8 mouse cellular contexts compared by ENCODE assay signal in the genomic region with DNA sequence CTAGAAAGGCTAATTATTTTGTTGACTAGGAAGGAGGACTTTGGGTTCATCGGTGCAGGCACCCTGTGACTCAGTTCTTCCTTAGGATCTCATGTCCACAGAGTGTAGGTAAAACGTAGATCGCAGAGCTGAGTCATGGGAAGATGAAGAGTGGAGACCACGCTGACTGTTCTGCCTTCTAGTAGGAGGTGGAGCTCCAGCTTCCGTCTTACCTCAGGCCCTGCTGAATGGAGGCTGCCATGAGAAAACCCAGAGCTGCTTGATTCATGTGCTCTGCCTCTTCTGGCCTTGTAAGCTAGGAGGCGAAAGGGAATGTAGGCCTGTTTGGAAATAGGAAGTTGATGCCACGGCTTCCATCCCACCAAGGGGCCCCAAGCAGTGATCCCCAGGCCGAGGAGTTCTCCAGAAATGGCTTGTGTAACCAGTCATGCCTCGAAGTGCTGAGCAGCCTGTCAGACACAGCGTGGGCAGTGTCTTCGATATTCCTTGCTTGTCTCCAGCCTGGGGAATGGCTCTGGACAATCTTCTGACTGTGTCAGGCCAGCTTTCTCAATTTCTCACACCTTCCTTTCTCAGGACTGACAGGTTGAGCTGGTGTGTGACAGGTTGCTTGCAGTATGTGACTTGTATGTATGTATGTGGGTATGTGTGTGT. TPM values are rescaled to one million over a fixed set of nuclear protein-coding genes. Genes with fewer than 3 reads are reported as not detected.
A peak's percentile ranks its signal among the peaks of the same experiment; 100 is the strongest.
DNase-seq lines count a peak whose midpoint lies in the region; ATAC-seq lines count a peak whose summit lies in the region.

No protein-coding gene starts in this region.

- peak overlapping the region; percentile 63 for H3K4me2 ChIP-seq in heart, embryonic 11.5 days
- peak overlapping the region; percentile 68 for H3K4me2 ChIP-seq in midbrain, embryonic 15.5 days

- peak overlapping the region; percentile 89 for H3K4me3 ChIP-seq in heart, embryonic 11.5 days (ENCODE audit: low read depth, low read length)
- peak overlapping the region; percentile 78 for H3K4me3 ChIP-seq in embryonic facial prominence, embryonic 10.5 days
- peak overlapping the region; percentile 92 for H3K4me3 ChIP-seq in midbrain, embryonic 15.5 days

- WGBS in heart, embryonic 11.5 days (ENCODE audit: insufficient replicate concordance), result 65% methylated on average over 11 of the region's 11 CpGs
- WGBS in embryonic facial prominence, embryonic 10.5 days, result 87% methylated on average over 11 of the region's 11 CpGs
- WGBS in midbrain, embryonic 15.5 days, result 87% methylated on average over 11 of the region's 11 CpGs

- H3K27ac ChIP-seq in heart, embryonic 11.5 days (ENCODE audit: low read depth, low read length), result peak overlapping the region; percentile 94
- no peak overlapping the region for H3K27ac ChIP-seq in embryonic facial prominence, embryonic 10.5 days (replicated peaks)
- no peak overlapping the region for H3K27ac ChIP-seq in midbrain, embryonic 15.5 days

- H3K9ac ChIP-seq in heart, embryonic 11.5 days (ENCODE audit: low read depth, low read length), result peak overlapping the region; percentile 50
- H3K9ac ChIP-seq in midbrain, embryonic 15.5 days, result no peak overlapping the region

- no peaks in the 10 kb centered on the region for H3K27me3 ChIP-seq in heart, embryonic 11.5 days (ENCODE audit: control insufficient read depth, insufficient read depth, low read length)
- H3K27me3 ChIP-seq in embryonic facial prominence, embryonic 10.5 days (replicated peaks; ENCODE audit: low read depth, poor library complexity, severe bottlenecking), result no peaks in the 10 kb centered on the region
- no peaks in the 10 kb centered on the region for H3K27me3 ChIP-seq in midbrain, embryonic 15.5 days (replicated peaks)

- intact Hi-C loops in heart, postnatal 25 days (cut with DNase I), result no loop called here

- DNase-seq in heart, postnatal 25 days (ENCODE audit: low spot score), result no peak
- peak; percentile 62 for DNase-seq in CD4-positive, CD25-positive, alpha-beta regulatory T cell, adult 2 months (ENCODE audit: low read depth, low spot score)
- DNase-seq in embryonic facial prominence, embryonic 10.5 days (ENCODE audit: low spot score), result no peak
- no peak for DNase-seq in urinary bladder, postnatal 14 days (ENCODE audit: low spot score)
- no peak for DNase-seq in kidney, adult 18-20 months

- H3K36me3 ChIP-seq in heart, embryonic 11.5 days (ENCODE audit: control insufficient read depth, insufficient read depth, low read length), result peaks cover 10% of the 10 kb centered on the region
- peaks cover 48% of the 10 kb centered on the region for H3K36me3 ChIP-seq in embryonic facial prominence, embryonic 10.5 days (replicated peaks)
- H3K36me3 ChIP-seq in midbrain, embryonic 15.5 days (replicated peaks), result peaks cover 9% of the 10 kb centered on the region

- no peak for ATAC-seq in heart, embryonic 11.5 days (replicated peaks; ENCODE audit: insufficient number of reproducible peaks, low FRiP score, low TSS enrichment)
- peak; percentile 34 for ATAC-seq in inflammation-experienced regulatory T-cells, adult 6 months
- ATAC-seq in midbrain, embryonic 15.5 days (replicated peaks), result no peak

- peaks cover 14% of the 10 kb centered on the region for H3K4me1 ChIP-seq in heart, embryonic 11.5 days (ENCODE audit: control insufficient read depth, insufficient read depth, low read length)
- H3K4me1 ChIP-seq in embryonic facial prominence, embryonic 10.5 days, result peaks cover 41% of the 10 kb centered on the region
- H3K4me1 ChIP-seq in midbrain, embryonic 15.5 days, result peaks cover 28% of the 10 kb centered on the region

- H3K9me3 ChIP-seq in heart, embryonic 11.5 days (replicated peaks; ENCODE audit: control insufficient read depth, low read length), result no peaks in the 10 kb centered on the region
- H3K9me3 ChIP-seq in embryonic facial prominence, embryonic 10.5 days, result no peaks in the 10 kb centered on the region
- no peaks in the 10 kb centered on the region for H3K9me3 ChIP-seq in midbrain, embryonic 15.5 days

RNA-seq across cellular contexts. Expression of a gene that starts 1.4 kb away (rescaled TPM):
- polyA plus RNA-seq in heart, embryonic 11.5 days (2014; fragmentation: Nextera tagmentation; extraction: Ambion mirVana), result 35.2 and 37.8 TPM in 2 replicates
- total RNA-seq in heart, postnatal 25 days (2021), result 10 to 100 TPM; 42.9 to 45.5 TPM
- polyA plus RNA-seq in embryonic facial prominence, embryonic 10.5 days (2016; fragmentation: Nextera tagmentation; extraction: Ambion mirVana), result 84.8 and 86.3 TPM in 2 replicates
- polyA plus RNA-seq in inflammation-experienced regulatory T-cells, adult 6 months (2017; shearing (Covaris generic)), result 10 to 100 TPM; 26.1 to 47.1 (median 37.8) TPM
- 73.2 and 74.9 TPM in 2 replicates for polyA plus RNA-seq in midbrain, embryonic 15.5 days (2015; fragmentation: Nextera tagmentation; extraction: Ambion mirVana)

RNA-seq across cellular contexts. Expression of a gene that starts 1.5 kb away (rescaled TPM):
- polyA plus RNA-seq in heart, embryonic 11.5 days (2014; fragmentation: Nextera tagmentation; extraction: Ambion mirVana), result 1.3 TPM in 2 replicates
- 1 to 10 TPM; 1.8 to 2.2 TPM for total RNA-seq in heart, postnatal 25 days (2021)
- polyA plus RNA-seq in embryonic facial prominence, embryonic 10.5 days (2016; fragmentation: Nextera tagmentation; extraction: Ambion mirVana), result 2.4 and 4.8 TPM in 2 replicates
- 1 to 10 TPM; 1.2 to 2.4 (median 1.8) TPM for polyA plus RNA-seq in inflammation-experienced regulatory T-cells, adult 6 months (2017; shearing (Covaris generic))
- polyA plus RNA-seq in midbrain, embryonic 15.5 days (2015; fragmentation: Nextera tagmentation; extraction: Ambion mirVana), result 1.1 and 1.6 TPM in 2 replicates

RNA-seq across cellular contexts. Expression of a gene that starts 12.7 kb away (rescaled TPM):
- polyA plus RNA-seq in heart, embryonic 11.5 days (2014; fragmentation: Nextera tagmentation; extraction: Ambion mirVana), result 106 and 118 TPM in 2 replicates
- total RNA-seq in heart, postnatal 25 days (2021), result 10 to 100 TPM; 71.9 to 79.7 TPM
- polyA plus RNA-seq in embryonic facial prominence, embryonic 10.5 days (2016; fragmentation: Nextera tagmentation; extraction: Ambion mirVana), result 142 and 153 TPM in 2 replicates
- 100 to 1,000 TPM; 335 to 443 (median 344) TPM for polyA plus RNA-seq in inflammation-experienced regulatory T-cells, adult 6 months (2017; shearing (Covaris generic))
- polyA plus RNA-seq in midbrain, embryonic 15.5 days (2015; fragmentation: Nextera tagmentation; extraction: Ambion mirVana), result 106 and 107 TPM in 2 replicates

RNA-seq across cellular contexts. Expression of a gene that starts 26.9 kb away (rescaled TPM):
- polyA plus RNA-seq in heart, embryonic 11.5 days (2014; fragmentation: Nextera tagmentation; extraction: Ambion mirVana), result 2.7 and 3.0 TPM in 2 replicates
- total RNA-seq in heart, postnatal 25 days (2021), result under 1 TPM; 0.39 to 0.42 TPM
- polyA plus RNA-seq in embryonic facial prominence, embryonic 10.5 days (2016; fragmentation: Nextera tagmentation; extraction: Ambion mirVana), result 0.43 and 1.2 TPM in 2 replicates
- polyA plus RNA-seq in inflammation-experienced regulatory T-cells, adult 6 months (2017; shearing (Covaris generic)), result not detected
- 1.1 and 1.8 TPM in 2 replicates for polyA plus RNA-seq in midbrain, embryonic 15.5 days (2015; fragmentation: Nextera tagmentation; extraction: Ambion mirVana)

RNA-seq across cellular contexts. Expression of a gene that starts 35.0 kb away (rescaled TPM):
- polyA plus RNA-seq in heart, embryonic 11.5 days (2014; fragmentation: Nextera tagmentation; extraction: Ambion mirVana), result not detected in 2 replicates
- not detected for total RNA-seq in heart, postnatal 25 days (2021)
- polyA plus RNA-seq in embryonic facial prominence, embryonic 10.5 days (2016; fragmentation: Nextera tagmentation; extraction: Ambion mirVana), result 0.10 and 0.35 TPM in 2 replicates
- not detected for polyA plus RNA-seq in inflammation-experienced regulatory T-cells, adult 6 months (2017; shearing (Covaris generic))
- not detected in 2 replicates for polyA plus RNA-seq in midbrain, embryonic 15.5 days (2015; fragmentation: Nextera tagmentation; extraction: Ambion mirVana)
